Mouse (Mus musculus): Measurements from ENCODE around the gene Parp9. TPM values are rescaled to one million over a fixed set of nuclear protein-coding genes. Genes with fewer than 3 reads are reported as not detected.
"Not testable (repeated sequence)": the region's sequence is repeated elsewhere in the genome, so short reads cannot be mapped to it uniquely, and the experiment has no call there.

Gene Parp9
- polyA plus RNA-seq, 1 experiment from 2014 or later, result 2.0 TPM

GRCm38 (mm10) chr16:35941382-35941781 lies 3.1 kb downstream of the Parp9 start:
- Histone ChIP-seq H3K9ac (ENCODE audit: low read depth, low read length) (no peak overlapping the region), H3K27me3 (ENCODE audit: control insufficient read depth, insufficient read depth, low read length) (peaks cover 6% of the 10 kb centered on the region; the same call in 1 of the 2 replicates), H3K4me1 (replicated peaks; ENCODE audit: control insufficient read depth, insufficient read depth, low read length) (peaks cover 3% of the 10 kb centered on the region; the same call in 1 of the 2 replicates), H3K4me2 (replicated peaks; ENCODE audit: low read depth, low read length) (no peak overlapping the region), H3K27ac (ENCODE audit: low read depth, low read length) (no peak overlapping the region), H3K36me3 (ENCODE audit: control insufficient read depth, insufficient read depth, low read length) (no peaks in the 10 kb centered on the region), H3K9me3 (ENCODE audit: control insufficient read depth, low read length) (no peaks in the 10 kb centered on the region), H3K4me3 (ENCODE audit: low read depth, low read length) (no peak overlapping the region)
- DNase-seq (ENCODE audit: low spot score) (peak; percentile 10), ATAC-seq (ENCODE audit: low FRiP score) (no peak)
- WGBS, result 85% methylated on average over 7 of the region's 7 CpGs

- H3K9ac ChIP-seq (ENCODE audit: low read depth, low read length), result no peak overlapping the region
- DNase-seq (ENCODE audit: low spot score) (no peak), ATAC-seq (ENCODE audit: low FRiP score) (no peak)
- WGBS, result 88% methylated on average over 5 of the region's 5 CpGs
- no peaks in the 10 kb centered on the region for H3K27me3 ChIP-seq (ENCODE audit: control insufficient read depth, insufficient read depth, low read length)
- H3K36me3 ChIP-seq (ENCODE audit: control insufficient read depth, insufficient read depth, low read length), result no peaks in the 10 kb centered on the region
- H3K9me3 ChIP-seq (ENCODE audit: control insufficient read depth, low read length), result no peaks in the 10 kb centered on the region
- no peak overlapping the region for H3K4me2 ChIP-seq (replicated peaks; ENCODE audit: low read depth, low read length)
- no peak overlapping the region for H3K27ac ChIP-seq (ENCODE audit: low read depth, low read length)
- no peak overlapping the region for H3K4me3 ChIP-seq (ENCODE audit: low read depth, low read length)
- no peaks in the 10 kb centered on the region for H3K4me1 ChIP-seq (replicated peaks; ENCODE audit: control insufficient read depth, insufficient read depth, low read length)
Measured at GRCm38 (mm10) chr16:35949264-35949663, 11.0 kb downstream of the Parp9 start.

DNA sequence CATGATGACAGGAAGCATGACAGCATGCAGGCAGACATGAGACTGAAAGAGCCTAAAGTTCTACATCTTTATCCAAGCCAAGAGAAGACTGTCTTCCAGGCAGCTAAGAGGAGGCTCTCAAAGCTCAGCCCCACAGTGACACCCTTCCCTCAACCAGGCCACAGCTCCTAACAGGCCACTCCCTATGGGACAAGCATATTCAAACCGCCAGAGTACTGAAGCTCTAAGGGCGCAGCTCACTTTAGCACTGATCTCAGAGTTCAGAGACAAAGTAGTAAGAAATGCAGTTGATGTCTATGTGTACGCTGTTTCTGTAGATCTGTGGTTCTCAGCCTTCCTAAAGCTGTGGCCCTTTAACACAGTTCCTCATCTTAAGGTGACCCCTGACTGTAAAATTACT lies 12.9 kb downstream of the Parp9 start:
- no peak for ATAC-seq (ENCODE audit: low FRiP score)
- H3K4me3 ChIP-seq (ENCODE audit: low read depth, low read length), result no peak overlapping the region
- no peaks in the 10 kb centered on the region for H3K36me3 ChIP-seq (ENCODE audit: control insufficient read depth, insufficient read depth, low read length)
- H3K4me1 ChIP-seq (replicated peaks; ENCODE audit: control insufficient read depth, insufficient read depth, low read length), result no peaks in the 10 kb centered on the region
- H3K9ac ChIP-seq (ENCODE audit: low read depth, low read length), result no peak overlapping the region
- no peak overlapping the region for H3K27ac ChIP-seq (ENCODE audit: low read depth, low read length)
- 95% methylated on average over 3 of the region's 3 CpGs for WGBS
- H3K4me2 ChIP-seq (replicated peaks; ENCODE audit: low read depth, low read length), result no peak overlapping the region
- no peak for DNase-seq (ENCODE audit: low spot score)
- H3K27me3 ChIP-seq (ENCODE audit: control insufficient read depth, insufficient read depth, low read length), result no peaks in the 10 kb centered on the region
- H3K9me3 ChIP-seq (ENCODE audit: control insufficient read depth, low read length), result no peaks in the 10 kb centered on the region

GRCm38 (mm10) chr16:35952628-35953130 lies 14.4 kb downstream of the Parp9 start:
- DNase-seq (ENCODE audit: low spot score), result no peak
- WGBS, result 91% methylated on average over 5 of the region's 5 CpGs
- Histone ChIP-seq H3K4me3 (ENCODE audit: low read depth, low read length) (no peak overlapping the region), H3K27ac (ENCODE audit: low read depth, low read length) (no peak overlapping the region), H3K9me3 (ENCODE audit: control insufficient read depth, low read length) (no peaks in the 10 kb centered on the region), H3K36me3 (ENCODE audit: control insufficient read depth, insufficient read depth, low read length) (no peaks in the 10 kb centered on the region), H3K4me1 (replicated peaks; ENCODE audit: control insufficient read depth, insufficient read depth, low read length) (no peaks in the 10 kb centered on the region), H3K27me3 (ENCODE audit: control insufficient read depth, insufficient read depth, low read length) (no peaks in the 10 kb centered on the region), H3K4me2 (replicated peaks; ENCODE audit: low read depth, low read length) (no peak overlapping the region), H3K9ac (ENCODE audit: low read depth, low read length) (no peak overlapping the region)
- ATAC-seq (ENCODE audit: low FRiP score), result no peak

DNA sequence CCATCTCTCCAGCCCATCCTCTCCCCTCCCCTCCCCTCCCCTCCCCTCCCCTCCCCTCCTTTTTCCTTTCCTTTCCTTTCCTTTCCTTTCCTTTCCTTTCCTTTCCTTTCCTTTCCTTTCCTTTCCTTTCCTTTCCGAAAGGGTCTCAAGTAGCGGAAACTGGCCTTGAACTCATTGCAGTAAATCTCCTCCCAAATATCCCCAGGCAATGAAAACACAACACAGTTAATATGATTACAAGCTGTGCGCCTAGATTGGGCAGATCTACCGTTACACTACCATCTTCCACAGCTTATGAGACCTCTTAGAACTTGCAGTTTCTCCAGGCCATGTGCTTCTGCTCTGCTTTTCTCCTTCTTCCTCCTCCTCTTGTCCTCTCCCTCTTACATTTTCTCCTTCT lies 27.7 kb downstream of the Parp9 start:
- not testable (repeated sequence) for H3K4me1 ChIP-seq (replicated peaks; ENCODE audit: control insufficient read depth, insufficient read depth, low read length); H3K27me3 ChIP-seq (ENCODE audit: control insufficient read depth, insufficient read depth, low read length); H3K36me3 ChIP-seq (ENCODE audit: control insufficient read depth, insufficient read depth, low read length); ATAC-seq (ENCODE audit: low FRiP score); DNase-seq (ENCODE audit: low spot score); H3K27ac ChIP-seq (ENCODE audit: low read depth, low read length); H3K4me2 ChIP-seq (replicated peaks; ENCODE audit: low read depth, low read length); H3K9ac ChIP-seq (ENCODE audit: low read depth, low read length); H3K9me3 ChIP-seq (ENCODE audit: control insufficient read depth, low read length); H3K4me3 ChIP-seq (ENCODE audit: low read depth, low read length)
- 75% methylated on average over 2 of the region's 4 CpGs for WGBS

DNA sequence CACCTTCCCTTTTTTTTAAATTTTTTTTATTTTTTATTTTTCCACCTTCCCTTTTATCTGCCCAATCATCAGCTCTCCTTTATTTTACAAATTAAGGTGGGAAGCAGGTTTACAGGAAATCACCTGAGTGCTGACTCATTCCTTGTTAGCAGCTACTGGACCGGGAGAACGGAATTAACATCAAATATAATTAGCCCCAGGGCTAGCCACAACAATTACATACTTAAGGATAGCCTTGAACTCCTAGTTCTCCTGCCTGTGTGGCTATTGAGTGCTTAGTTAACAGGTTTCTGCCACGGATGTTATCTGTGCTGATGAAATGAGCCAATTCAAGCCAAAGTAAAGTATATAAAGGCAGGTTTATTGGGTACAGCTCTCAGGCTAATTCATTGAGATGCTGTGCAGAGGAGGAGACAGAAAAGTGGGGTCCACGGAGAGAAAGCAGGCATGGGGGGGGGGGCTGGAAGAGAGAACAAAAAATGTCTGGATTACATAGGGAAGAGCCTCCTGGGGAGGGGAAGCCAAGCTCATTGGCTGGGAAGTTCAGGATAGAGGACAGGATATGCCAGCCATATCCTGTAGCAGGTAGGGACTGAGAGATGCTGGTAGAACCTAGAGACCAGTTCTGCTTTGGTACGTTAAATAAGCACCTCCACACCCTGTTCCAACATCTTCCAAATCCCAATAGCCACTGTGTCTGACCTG lies 28.3 kb downstream of the Parp9 start:
- no peak for ATAC-seq (ENCODE audit: low FRiP score)
- Histone ChIP-seq H3K4me2 (replicated peaks; ENCODE audit: low read depth, low read length) (no peak overlapping the region), H3K4me3 (ENCODE audit: low read depth, low read length) (no peak overlapping the region), H3K9ac (ENCODE audit: low read depth, low read length) (no peak overlapping the region), H3K9me3 (ENCODE audit: control insufficient read depth, low read length) (no peaks in the 10 kb centered on the region), H3K27ac (ENCODE audit: low read depth, low read length) (no peak overlapping the region), H3K27me3 (ENCODE audit: control insufficient read depth, insufficient read depth, low read length) (no peaks in the 10 kb centered on the region), H3K4me1 (replicated peaks; ENCODE audit: control insufficient read depth, insufficient read depth, low read length) (no peaks in the 10 kb centered on the region), H3K36me3 (ENCODE audit: control insufficient read depth, insufficient read depth, low read length) (no peaks in the 10 kb centered on the region)
- DNase-seq (ENCODE audit: low spot score), result no peak
- WGBS, result 68% methylated on average over 5 of the region's 5 CpGs

DNA sequence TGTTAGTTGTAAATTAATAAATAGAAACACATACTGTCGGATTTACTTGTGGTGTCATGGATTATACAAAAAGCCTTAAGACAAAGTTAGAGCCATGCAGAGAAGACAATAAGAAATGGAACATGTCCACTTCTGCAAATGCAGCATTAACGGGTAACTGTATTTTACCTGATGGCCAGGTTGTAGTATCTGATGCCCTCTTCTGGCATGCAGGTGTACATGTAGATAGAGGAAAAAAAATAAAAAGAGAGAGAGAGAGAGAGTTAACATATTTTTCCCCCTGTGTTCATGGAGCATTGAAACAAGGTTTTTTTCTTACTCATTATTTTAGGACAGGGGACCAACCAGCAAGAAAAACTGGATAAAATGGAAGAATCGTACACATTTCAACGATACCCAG lies 29.0 kb downstream of the Parp9 start:
- H3K4me3 ChIP-seq (ENCODE audit: low read depth, low read length), result no peak overlapping the region
- DNase-seq (ENCODE audit: low spot score), result no peak
- 95% methylated on average over 4 of the region's 4 CpGs for WGBS

DNA sequence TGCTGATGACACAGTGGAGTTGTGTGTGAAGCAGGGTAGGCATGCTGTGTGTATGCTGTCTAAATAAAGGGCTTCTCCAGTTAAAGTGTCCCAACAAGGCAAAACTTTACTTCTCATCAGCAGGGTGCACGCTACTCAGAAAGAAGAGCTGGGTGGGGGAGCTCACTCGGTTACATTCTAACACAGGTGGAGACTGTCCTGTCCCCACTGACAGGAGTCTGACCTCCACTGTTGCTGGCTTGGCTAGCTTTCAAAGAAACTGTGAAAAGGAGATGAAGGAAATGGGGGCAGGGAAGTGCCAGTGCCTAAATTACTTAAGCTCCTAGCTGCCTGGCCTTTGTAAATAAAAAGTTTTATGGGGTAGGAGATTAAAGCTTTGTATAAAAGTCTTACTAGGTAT lies 29.9 kb downstream of the Parp9 start:
- Histone ChIP-seq H3K4me1 (replicated peaks; ENCODE audit: control insufficient read depth, insufficient read depth, low read length) (no peaks in the 10 kb centered on the region), H3K4me3 (ENCODE audit: low read depth, low read length) (no peak overlapping the region), H3K27me3 (ENCODE audit: control insufficient read depth, insufficient read depth, low read length) (no peaks in the 10 kb centered on the region), H3K9me3 (ENCODE audit: control insufficient read depth, low read length) (no peaks in the 10 kb centered on the region), H3K9ac (ENCODE audit: low read depth, low read length) (no peak overlapping the region), H3K27ac (ENCODE audit: low read depth, low read length) (no peak overlapping the region), H3K4me2 (replicated peaks; ENCODE audit: low read depth, low read length) (no peak overlapping the region), H3K36me3 (ENCODE audit: control insufficient read depth, insufficient read depth, low read length) (no peaks in the 10 kb centered on the region)
- ATAC-seq (ENCODE audit: low FRiP score), result no peak
- WGBS, result 76% methylated on average over 2 of the region's 2 CpGs
- DNase-seq (ENCODE audit: low spot score), result no peak

More for the DNA sequence above, 29.0 kb downstream of the Parp9 start:
- no peak overlapping the region for H3K4me2 ChIP-seq (replicated peaks; ENCODE audit: low read depth, low read length)
- no peak for ATAC-seq (ENCODE audit: low FRiP score)
- H3K4me1 ChIP-seq (replicated peaks; ENCODE audit: control insufficient read depth, insufficient read depth, low read length), result no peaks in the 10 kb centered on the region
- no peaks in the 10 kb centered on the region for H3K36me3 ChIP-seq (ENCODE audit: control insufficient read depth, insufficient read depth, low read length)
- no peak overlapping the region for H3K9ac ChIP-seq (ENCODE audit: low read depth, low read length)
- no peak overlapping the region for H3K27ac ChIP-seq (ENCODE audit: low read depth, low read length)
- H3K9me3 ChIP-seq (ENCODE audit: control insufficient read depth, low read length), result no peaks in the 10 kb centered on the region
- no peaks in the 10 kb centered on the region for H3K27me3 ChIP-seq (ENCODE audit: control insufficient read depth, insufficient read depth, low read length)

- Histone ChIP-seq H3K9ac (ENCODE audit: low read depth, low read length) (no peak overlapping the region), H3K4me1 (replicated peaks; ENCODE audit: control insufficient read depth, insufficient read depth, low read length) (no peaks in the 10 kb centered on the region), H3K4me2 (replicated peaks; ENCODE audit: low read depth, low read length) (no peak overlapping the region), H3K27ac (ENCODE audit: low read depth, low read length) (no peak overlapping the region), H3K4me3 (ENCODE audit: low read depth, low read length) (no peak overlapping the region), H3K27me3 (ENCODE audit: control insufficient read depth, insufficient read depth, low read length) (no peaks in the 10 kb centered on the region), H3K9me3 (ENCODE audit: control insufficient read depth, low read length) (no peaks in the 10 kb centered on the region), H3K36me3 (ENCODE audit: control insufficient read depth, insufficient read depth, low read length) (no peaks in the 10 kb centered on the region)
- 55% methylated on average over 1 of the region's 1 CpGs for WGBS
- no peak for DNase-seq (ENCODE audit: low spot score)
- ATAC-seq (ENCODE audit: low FRiP score), result no peak
Measured at GRCm38 (mm10) chr16:35974021-35974420, 35.8 kb downstream of the Parp9 start.
